Mouse (Mus musculus) cerebellum, adult 2 months (tissue): ENCODE data around the gene Prrt3.

ENCODE experiments used
- CTCF ChIP-seq: fragments of 200-500 bp; IDR thresholded peaks from 2 replicates; pipeline ENCODE4 v1.5.1; 2011; ENCODE audit warnings: low read depth, mild to moderate bottlenecking, control low read depth, low read length, moderate library complexity, borderline replicate concordance; ENCODE audit not compliant: insufficient read depth
- POLR2A ChIP-seq: fragments of 200-500 bp; IDR thresholded peaks from 2 replicates; pipeline ENCODE4 v1.6.1; 2011; ENCODE audit warnings: low read length, control low read depth, borderline replicate concordance; ENCODE audit not compliant: insufficient read depth

- TF ChIP-seq POLR2A, result no peak
- no peak for TF ChIP-seq CTCF
Observed at GRCm38 (mm10) chr6:113477353-113477752, 24.4 kb downstream of the Prrt3 start.
